Mouse (Mus musculus) MN1 (cell line): ENCODE data around the gene Dcp1b.
"Not testable (repeated sequence)": the region's sequence is repeated elsewhere in the genome, so short reads cannot be mapped to it uniquely, and the experiment has no call there.

Experiments used
- DNase-seq: peaks from one replicate; pipeline ENCODE4 v3.0.0-alpha.2; 2016; ENCODE audit warnings: low spot score

The Dcp1b gene

DNA sequence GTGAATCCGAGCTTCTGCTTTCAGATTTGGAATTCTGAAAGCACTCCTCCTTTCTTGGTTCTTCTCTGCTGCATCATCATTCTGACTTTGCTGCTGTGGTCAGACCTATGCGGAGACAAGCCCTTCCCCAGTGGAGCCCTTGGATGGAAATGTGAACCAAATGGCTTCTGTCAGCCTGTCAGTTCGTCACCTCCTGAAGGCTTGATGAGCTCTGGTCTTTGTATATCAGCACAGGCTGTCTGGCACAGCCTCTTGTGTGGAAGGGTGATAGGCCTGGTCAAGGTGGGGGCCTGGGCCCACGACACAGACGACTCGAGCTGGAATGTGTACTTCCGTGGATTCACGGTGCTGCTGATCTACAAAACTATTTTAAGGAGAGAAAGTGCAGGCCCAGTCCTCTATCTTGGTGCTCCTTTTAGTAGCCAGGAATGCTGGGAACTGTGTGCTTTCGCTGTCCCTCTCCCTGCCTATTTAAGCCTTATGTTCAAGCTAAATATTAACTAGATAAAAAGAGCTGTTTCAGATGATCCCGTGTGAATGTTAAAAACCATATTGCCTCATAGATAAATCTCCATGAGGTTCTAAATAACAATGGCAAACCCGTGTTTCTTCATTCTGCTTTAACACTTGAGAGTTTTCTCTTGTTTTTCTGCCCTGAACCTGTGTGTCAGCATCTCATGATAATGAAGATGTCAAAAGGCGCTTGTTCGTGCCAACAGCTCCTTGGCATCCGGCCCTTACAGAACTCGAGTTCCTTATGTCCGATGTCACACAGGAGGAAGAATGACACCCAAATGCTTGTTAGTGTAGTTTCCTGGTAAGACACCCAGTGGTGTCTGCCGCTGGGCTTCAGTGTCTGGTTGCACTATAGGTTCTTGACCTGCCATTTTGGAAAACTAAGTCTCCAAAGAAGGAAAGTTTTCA lies 21.6 kb downstream of the Dcp1b start, which contains the start of gene Cacna1c:
Cacna1c (minus strand) TSS at position 37 of the 924 bp plus-strand sequence.
- DNase-seq, result peak; percentile 17

DNA sequence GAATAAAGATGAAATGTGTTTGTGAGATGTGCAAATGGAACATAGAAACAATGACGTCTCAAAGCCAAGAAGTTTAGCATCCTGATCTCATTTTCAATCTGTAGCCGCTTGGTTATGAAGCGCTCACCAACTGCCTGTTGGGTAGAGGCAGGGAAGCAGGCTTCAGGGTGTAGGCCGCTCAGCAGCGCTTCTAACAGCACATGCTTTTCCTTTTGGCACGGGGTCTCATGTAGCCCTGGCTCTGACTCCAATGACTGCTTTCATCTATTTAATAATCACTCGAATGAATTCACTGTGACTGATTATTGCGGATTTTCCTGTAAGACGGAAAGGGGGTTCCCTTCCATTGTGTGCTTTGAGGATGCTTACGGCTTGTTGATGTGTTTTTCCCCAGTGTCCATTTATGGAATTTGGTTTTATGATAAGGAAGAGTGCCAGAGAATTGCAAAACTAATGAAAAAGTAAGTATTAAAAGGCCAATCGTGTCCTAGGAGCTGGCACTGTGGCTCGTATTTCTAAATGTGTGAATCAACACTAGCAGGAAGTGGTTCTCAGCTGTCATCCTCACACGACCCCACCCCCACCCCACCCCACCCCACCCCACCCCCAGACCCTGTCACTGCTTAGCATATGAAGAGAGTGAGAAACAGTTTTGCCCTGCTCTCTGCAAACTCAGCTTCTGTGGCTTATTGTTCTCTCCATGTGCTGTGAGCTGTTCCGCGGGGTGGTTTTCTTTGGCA lies 23.7 kb downstream of the Dcp1b start:
- no peak for DNase-seq

DNA sequence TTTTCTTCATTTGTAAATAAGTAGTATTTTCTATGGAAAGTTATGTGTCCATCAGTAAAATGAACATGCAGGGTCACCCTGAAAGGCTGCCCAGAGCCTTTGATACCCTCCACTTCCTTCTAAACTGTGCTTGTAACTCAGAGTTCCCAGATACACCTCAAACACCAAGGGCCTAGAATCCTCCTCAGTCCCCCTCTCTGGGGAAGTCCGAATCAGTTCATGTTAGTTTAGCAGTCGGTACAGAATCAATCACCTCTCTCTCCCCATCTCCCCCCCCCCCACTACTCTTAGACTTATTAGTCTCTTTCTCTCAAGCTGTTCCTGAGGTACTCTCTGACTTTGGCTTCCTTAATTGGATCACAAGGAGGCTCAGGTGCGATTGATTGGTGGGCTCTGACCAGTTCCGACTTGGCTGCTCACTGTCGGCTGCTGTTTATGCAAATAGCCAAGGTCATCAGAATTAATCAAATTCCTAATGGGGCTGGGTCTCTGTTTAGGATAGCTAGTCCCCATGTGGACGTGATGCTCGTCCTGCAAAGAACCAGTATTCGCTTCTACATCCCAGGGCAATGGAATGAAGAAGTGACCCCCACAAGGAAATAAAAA lies 24.3 kb downstream of the Dcp1b start:
- no peak for DNase-seq

DNA sequence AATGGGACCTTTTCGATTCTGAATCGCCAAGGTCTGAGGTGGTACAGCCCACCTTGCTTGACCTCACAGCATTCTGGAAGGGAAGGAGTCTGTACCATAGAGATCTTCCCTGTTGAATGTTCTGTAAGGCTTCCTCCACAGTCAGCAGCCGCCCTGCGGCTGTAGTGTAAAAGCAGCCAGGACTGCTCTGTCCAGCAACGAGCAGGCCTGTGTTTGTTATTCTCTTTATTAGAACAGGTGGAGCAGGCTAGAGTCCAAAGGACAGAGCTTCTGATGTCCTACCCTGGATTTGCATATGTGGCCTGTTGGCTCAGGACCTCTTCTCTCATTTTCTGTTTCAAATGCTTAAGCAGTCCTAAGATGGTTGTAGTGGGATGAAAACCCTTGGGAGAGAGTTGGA lies 25.3 kb downstream of the Dcp1b start:
- no peak for DNase-seq

DNA sequence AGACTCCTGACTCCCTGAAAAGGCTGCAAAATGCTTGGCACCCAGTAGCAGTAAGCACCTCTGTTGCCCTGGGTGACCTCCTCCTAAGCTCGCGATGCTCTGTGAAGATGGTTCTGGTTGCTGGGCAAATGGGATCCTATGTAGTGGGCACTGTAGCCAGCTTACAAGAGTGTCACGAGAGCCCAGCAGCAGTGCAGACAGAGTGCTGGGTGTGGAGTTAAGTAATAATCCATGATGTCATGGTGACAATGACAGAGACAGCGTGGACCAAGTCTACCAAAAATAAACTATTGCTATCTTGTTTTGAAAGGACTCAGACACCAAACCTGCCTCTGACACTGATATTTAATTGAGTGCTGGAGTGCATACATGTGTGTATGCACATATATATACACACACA lies 26.5 kb downstream of the Dcp1b start:
- no peak for DNase-seq

DNA sequence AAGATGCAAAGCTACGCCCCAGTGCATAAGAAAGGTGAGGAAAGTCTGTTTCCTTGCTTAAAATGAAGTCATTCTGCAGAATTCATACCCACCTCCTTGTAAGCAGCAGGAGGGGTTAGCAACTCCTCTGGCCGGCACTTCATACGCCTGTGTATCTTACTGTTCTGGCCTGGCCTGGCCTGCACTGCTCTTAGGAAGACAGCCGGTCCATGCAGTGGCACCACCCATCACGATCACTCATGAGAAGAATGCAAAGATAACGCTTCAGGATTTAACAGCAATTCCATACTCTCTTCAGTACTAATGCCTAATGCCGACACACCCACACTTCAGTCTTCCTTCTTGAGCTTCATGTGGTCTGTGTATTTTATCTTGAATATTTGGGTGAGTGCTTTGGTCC lies 29.2 kb downstream of the Dcp1b start:
- DNase-seq, result no peak

DNA sequence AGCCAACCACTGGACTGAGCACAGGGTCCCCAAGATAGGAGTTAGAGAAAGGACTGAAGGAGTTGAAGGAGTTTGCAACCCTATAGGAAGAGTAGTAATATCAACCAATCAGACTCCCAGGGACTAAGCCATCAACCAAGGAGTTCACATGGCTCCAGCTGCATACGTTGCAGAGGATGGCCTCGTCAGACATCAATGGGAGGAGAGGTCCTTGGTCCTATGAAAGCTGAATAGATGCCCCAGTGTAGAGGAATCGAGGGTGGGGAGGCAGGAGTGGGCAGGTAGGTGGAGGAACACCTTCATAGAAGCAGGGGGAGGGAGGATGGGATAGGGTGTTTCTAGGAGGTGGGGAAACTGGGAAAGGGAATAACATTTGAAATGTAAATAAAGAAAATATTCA lies 29.9 kb downstream of the Dcp1b start:
- no peak for DNase-seq

DNA sequence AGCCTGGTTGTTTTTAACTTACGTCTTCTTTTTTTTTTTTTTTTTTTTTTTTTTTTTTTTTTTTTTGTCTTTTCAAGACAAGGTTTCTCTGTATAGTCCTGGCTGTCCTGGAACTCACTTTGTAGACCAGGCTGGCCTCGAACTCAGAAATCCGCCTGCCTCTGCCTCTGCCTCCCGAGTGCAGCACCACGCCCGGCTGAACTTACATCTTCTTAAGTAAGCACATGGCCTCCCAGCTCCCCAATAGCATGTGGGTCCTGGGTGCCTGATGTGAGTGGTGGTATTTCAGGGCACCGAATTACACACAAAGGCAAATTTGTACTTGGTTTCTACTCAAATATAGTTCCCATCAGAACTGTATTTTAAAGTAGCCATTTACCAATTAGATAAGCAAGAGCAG lies 31.0 kb downstream of the Dcp1b start:
- DNase-seq, result not testable (repeated sequence)

DNA sequence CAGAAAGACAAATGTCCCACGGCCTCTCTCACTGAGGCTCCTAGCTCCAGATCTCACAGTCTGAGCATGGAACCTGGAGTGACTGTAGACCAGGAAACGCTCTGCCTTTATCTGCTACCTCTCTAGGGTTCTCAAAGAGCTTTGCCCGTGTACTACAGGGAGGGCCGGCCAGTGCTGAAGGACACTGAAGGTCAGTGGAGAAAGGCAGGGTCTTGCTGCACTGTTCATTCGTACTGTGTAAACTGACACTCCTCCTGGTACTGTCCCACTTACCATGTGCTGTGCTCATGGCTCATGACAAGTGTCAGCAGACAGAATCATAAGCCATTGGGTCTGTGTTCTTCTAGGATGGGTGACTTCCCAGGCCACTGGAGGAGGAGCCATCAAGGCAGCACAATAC lies 38.3 kb downstream of the Dcp1b start:
- no peak for DNase-seq

DNA sequence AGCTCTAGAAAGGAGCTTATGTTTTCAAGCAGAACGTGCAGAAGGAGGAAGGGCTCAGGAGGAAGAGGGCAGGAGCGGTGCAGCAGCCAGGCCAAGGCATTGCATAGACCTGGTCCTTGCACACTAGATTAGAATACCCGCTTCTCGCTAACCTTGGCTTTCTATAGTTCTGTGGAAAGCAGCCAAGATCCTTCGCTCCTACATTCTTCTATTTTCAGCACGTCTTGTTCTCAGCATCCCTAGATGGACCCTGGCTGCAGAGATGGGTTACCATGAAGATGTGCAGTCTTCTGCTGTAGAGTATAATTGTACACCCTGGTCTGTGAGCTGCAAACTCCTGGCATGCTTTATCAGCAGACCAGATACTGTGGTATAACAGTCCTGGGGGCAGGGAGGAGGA lies 39.1 kb downstream of the Dcp1b start:
- no peak for DNase-seq

DNA sequence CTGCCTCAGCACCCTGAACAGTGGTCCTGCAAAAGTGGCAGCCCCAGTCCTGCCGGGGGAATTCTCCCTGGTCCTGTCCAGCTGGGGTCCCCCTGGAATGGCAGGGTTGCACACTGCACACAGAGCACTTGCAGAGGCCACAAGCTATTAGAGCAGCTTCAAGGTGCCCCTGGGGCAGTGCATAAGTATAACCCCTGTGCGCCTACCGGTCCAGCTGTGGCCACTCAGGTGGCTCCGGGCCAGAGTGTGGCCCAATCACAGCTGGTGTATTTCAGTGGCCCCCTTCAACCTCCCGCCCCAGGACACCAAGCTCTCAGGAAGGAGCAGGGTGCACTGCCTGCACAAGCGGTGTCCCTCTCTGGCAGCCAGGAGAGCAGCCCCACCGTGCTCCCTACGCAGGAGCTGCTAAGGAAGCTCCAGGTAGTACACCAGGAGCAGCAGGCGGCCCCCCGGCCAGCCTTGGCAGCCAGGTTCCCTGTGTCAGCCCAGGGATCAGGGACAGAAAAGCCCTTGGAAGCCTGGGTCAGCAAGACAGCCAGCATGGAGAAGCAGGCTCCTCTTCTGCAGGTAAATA lies 40.1 kb downstream of the Dcp1b start:
- DNase-seq, result no peak

DNA sequence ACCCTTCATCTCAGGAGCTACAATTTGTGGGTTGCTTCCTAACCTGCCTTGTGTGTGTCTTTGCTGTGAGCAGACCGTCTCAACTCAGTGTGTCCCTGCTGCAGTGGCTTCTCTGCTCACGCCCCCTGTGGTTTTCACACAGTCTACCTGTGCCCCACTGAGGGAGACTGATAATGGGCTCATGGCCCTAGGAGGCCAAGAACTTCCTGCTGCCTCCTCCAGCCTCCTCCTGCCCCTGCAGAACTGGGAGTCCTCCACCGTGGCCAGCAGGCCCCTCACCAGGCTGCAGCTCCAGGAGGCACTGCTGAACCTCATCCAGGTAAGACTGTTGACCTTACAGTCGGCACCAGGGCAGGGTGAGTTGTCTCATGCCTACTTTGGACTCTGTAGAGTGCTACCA lies 42.6 kb downstream of the Dcp1b start:
- no peak for DNase-seq

DNA sequence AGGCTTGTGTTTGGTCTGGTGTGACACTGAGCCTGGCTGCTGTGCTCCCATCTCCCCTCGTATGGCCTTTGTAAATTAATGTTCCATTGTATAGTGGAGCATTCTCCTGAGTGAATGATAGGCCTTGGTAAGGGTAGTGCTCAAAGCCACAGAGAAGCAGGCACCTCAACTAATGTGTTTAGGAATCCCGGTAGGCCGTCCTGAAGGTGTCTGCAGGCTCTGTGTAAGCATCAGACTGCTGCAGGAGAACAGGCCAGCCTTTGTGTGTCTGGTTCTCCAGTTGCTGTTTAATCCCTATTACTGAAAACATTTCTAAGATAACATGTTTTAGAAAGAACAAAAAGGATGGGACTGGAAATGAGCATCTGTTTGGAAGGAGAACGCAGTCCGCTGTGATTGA lies 43.5 kb downstream of the Dcp1b start:
- peak; percentile 37 for DNase-seq

DNA sequence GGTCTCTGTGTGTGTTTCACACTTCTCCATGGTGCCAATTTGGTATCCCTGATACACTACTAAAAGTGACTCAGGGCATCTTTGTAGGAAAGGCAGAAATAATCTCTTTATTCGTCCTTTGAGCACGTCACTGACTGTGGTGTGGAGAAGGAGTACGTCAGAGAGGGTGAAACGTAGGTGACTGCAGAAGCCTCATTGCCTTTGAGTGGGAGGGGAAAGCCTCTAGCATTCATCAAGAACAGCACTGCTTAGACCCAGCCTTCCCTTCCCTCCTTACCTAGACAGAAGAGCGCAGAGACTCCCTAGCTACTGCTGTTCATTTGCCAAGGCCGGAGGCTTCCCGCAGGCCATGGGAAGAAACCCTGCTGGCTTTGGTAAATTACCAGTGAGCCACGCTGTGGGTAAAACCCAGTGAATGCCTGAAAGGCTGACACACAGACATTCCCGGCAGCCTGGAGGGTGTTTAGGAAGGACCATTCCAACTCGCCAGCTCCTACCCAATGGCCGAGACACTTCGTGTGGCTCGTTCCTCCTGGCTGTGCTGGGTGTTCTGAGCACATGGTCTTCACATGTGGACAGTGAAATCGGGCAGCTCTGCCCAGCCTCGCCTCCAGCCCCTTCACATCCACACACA lies 44.3 kb downstream of the Dcp1b start:
- no peak for DNase-seq

DNA sequence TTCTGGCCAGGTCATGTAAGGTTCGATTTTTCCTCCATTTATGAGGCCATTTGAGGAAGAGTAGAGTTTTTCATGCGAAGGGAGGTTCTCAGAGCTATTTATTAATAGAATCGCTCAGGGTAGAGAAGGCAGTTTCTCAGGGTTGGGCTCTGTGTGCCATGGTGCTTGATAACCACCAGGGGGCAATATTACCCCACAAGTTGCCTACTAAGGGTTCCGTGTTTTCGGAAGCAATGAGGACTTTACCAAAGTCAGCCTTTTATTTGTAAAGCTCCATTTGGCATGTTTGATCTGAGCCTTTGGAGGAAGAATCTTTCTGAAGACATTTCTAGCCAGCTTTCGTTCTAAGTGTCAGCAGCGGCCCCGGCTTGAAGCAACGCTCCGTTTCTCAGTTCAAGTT lies 45.2 kb downstream of the Dcp1b start:
- peak; percentile 63 for DNase-seq

DNA sequence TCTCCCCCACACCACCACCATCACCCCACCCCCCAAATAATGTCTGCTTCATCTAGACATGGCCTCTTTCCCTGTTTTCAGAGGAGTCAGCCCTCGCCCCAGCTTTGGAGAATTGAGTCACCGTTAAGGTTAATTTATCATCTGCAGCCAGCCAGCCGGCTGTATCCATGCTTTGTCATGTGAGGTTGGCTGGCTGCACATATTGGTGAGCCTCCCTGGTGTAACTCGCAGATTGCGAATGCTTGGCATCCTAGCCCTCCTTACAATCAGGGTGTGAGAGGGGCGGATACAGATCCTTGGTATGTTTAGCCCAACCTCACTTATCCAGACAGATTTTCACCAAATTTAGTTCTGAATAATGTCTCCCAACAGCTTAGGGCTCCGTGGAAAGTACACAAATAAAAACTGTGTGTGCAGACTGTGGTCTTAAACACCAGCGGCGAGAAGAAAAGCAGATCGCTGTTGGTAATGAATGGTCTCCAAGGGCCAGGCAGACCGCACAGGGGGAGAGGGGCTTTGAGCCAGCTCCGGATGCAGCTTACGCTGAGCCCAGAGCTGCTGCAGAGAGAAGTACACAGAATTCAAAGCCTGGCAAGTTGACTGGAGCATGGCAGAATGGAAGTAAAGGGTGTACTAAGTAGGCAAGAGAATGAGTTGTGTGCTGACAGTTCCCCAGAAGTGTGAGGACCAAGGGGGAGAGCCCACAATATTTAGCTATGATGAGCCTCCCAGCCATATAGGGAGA lies 49.6 kb downstream of the Dcp1b start:
- no peak for DNase-seq

DNA sequence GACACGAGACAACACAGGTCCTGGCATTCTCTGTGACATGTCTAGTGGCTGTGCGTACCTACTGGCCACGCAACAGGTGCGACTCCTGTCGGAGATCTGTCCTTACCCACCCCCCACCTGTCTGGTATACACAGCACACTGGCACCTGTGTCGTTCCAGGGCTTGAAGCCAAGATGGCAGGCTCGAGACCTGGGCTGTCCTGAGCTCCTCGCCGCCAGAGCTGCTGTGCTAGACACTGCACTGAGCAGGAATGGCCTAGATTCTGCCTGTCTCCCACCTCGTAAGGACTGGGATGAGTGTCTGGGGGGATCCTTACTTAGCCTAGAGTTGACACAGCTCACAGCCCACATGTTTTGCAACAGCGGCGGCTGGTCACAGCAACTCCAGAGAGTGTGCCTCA lies 50.2 kb downstream of the Dcp1b start:
- no peak for DNase-seq

DNA sequence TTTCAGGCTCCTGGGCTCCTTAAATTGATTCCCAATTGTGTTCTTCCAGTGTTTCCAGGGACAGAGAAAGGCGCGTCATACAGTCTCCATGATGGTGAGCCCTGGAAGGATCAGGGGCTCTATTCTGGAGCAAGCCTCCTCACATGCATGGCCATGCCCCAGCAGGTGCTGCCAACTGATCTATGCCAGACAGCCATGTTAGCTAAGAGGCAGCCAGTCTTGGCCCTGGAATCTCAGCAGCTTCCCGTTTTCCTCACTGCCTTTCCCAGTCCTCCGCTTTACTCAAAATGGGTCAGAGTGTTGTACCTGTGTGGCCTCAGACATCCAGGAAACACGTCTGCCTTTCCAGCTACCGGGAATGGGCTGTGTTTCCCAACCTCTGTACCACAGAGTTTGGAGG lies 50.7 kb downstream of the Dcp1b start:
- DNase-seq, result no peak

DNA sequence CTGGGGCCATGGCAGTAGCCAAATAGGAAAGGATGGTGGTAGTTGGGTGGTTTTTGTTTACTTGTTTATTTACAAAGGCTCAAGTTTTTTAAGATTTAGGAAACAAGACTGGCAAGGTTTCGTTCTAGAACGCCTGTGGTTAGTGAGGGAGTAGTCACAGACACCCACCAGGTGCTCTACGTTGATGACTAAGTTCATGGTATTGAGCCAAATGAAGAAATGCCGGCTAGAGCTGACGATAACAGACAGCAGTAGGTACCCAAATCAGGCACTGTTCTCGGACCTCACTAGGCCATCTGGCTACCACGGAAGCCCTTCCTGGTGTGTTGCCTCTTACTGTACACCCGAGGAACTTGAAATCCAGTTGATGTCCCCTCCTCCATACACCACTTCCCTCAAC lies 51.9 kb downstream of the Dcp1b start:
- no peak for DNase-seq

DNA sequence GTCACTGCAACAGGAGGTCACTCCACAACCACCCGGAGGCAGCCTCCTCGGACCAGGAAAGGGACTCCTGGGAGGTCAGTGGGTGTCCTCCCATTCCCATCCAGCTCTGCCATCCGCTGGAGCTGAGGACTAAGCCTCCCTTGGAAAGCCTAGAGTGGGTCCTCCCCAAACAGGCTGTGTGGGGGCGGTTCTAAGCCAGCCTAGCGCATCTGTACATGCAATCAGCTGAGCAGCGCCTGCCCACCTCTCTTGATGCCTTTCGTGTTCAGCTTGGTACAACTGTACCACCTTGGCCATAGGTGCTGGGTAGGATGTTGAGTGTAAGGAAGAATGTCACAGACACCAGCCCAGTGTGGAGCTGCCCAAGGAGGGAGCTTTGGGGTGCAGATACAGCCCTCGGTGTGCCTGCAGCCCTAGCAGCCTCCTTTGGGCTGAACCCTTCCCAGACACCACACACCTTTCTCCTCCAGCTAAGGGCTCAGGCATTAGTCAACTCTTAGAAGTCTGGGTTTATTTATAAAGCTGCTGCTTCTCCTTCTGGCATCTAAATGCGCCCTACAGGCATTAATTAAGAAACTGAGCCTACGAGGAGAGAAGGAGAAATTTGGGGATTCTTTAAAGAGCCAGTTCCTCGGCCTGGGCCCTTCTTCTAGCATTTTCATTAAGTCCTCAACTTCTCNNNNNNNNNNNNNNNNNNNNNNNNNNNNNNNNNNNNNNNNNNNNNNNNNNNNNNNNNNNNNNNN lies 54.0 kb downstream of the Dcp1b start:
- no peak for DNase-seq

DNA sequence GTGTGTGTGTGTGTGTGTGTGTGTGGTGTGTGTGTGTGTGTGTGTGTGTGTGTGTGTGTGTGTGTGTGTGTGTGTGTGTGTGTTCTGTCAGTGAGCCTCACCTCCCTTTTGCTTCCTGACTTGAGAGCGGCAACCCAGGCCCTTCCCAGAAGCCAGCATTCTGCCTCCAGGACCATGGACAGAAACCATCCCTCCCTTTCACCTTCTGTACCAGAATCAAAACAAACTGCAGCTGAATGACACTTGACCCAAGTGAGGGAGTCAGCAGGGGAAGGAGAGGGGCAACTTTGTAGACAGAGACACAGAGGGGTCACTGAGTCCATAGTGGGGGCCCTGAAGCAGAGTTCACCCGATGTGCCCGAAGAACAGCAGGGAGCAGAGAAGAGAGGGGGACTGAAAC lies 58.0 kb downstream of the Dcp1b start:
- no peak for DNase-seq
